Mouse (Mus musculus): ENCODE results near the gene Msmb.
A peak's percentile ranks its signal among the peaks of the same experiment; 100 is the strongest.

Gene Msmb

GRCm38 (mm10) chr14:32145809-32146511 is 4.1 kb downstream of the Msmb start:
- no peak for DNase-seq (ENCODE audit: low read depth, low spot score)

- DNase-seq (ENCODE audit: low read depth, low spot score), result no peak
Measured at GRCm38 (mm10) chr14:32146578-32146977, 4.8 kb downstream of the Msmb start.

- no peak for DNase-seq (ENCODE audit: low read depth, low spot score)
Measured at GRCm38 (mm10) chr14:32150872-32151271, 9.0 kb downstream of the Msmb start.

- DNase-seq (ENCODE audit: low read depth, low spot score), result no peak
Measured at GRCm38 (mm10) chr14:32152243-32152965, 10.6 kb downstream of the Msmb start.

- DNase-seq (ENCODE audit: low read depth, low spot score), result no peak
Measured at GRCm38 (mm10) chr14:32153156-32153555, 11.3 kb downstream of the Msmb start.

GRCm38 (mm10) chr14:32154758-32155157 is 12.9 kb downstream of the Msmb start:
- DNase-seq (ENCODE audit: low read depth, low spot score), result no peak

GRCm38 (mm10) chr14:32159150-32159670 is 17.4 kb downstream of the Msmb start:
- no peak for DNase-seq (ENCODE audit: low read depth, low spot score)

GRCm38 (mm10) chr14:32159690-32160246 is 17.9 kb downstream of the Msmb start, which contains the start of gene Ncoa4:
Ncoa4 (plus strand) TSS chr14:32159865.
- peak; percentile 100 for DNase-seq (ENCODE audit: low read depth, low spot score)

GRCm38 (mm10) chr14:32160563-32160962 is 18.7 kb downstream of the Msmb start:
- no peak for DNase-seq (ENCODE audit: low read depth, low spot score)

GRCm38 (mm10) chr14:32161090-32161885 is 19.5 kb downstream of the Msmb start:
- DNase-seq (ENCODE audit: low read depth, low spot score), result no peak

GRCm38 (mm10) chr14:32162231-32162630 is 20.4 kb downstream of the Msmb start:
- no peak for DNase-seq (ENCODE audit: low read depth, low spot score)

- no peak for DNase-seq (ENCODE audit: low read depth, low spot score)
Measured at GRCm38 (mm10) chr14:32163203-32163888, 21.5 kb downstream of the Msmb start.

GRCm38 (mm10) chr14:32164173-32165051 is 22.6 kb downstream of the Msmb start:
- DNase-seq (ENCODE audit: low read depth, low spot score), result no peak

- DNase-seq (ENCODE audit: low read depth, low spot score), result peak; percentile 41
Measured at GRCm38 (mm10) chr14:32165278-32166061, 23.6 kb downstream of the Msmb start.

- no peak for DNase-seq (ENCODE audit: low read depth, low spot score)
Measured at GRCm38 (mm10) chr14:32166062-32166441, 24.2 kb downstream of the Msmb start.

- DNase-seq (ENCODE audit: low read depth, low spot score), result no peak
Measured at GRCm38 (mm10) chr14:32166840-32167239, 25.0 kb downstream of the Msmb start.

GRCm38 (mm10) chr14:32167326-32167725 is 25.5 kb downstream of the Msmb start:
- DNase-seq (ENCODE audit: low read depth, low spot score), result no peak

GRCm38 (mm10) chr14:32168653-32169231 is 26.9 kb downstream of the Msmb start:
- no peak for DNase-seq (ENCODE audit: low read depth, low spot score)

- no peak for DNase-seq (ENCODE audit: low read depth, low spot score)
Measured at GRCm38 (mm10) chr14:32170137-32170536, 28.3 kb downstream of the Msmb start.
